Comparison of ENCODE assay signal across 1 mouse cellular context in the genomic region with DNA sequence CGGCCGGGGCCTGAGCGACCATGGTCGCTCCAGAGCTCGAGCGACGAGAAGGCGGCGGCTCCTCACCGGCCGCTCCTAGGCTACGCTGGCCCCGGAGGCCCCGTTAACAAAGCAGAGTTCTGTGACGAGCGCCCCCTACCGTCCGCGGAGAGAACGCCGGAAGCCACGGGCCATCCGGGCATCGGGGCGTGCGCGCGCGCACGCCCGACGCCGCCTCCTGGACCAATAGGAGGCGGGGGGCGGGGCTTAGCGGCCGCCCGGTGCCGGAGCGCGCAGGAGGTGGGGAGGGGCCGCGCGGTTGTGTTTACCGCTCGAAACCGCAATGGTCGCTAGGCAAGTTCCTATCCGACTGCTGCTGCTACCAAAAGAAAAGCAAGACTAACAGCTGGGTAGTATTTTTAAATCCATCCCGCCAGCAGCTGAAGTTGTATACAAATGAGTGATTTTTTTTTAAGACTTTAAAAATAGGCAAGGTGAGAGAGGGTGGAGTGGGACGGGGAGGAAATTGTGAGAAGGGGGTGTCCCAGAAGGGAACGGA.
TF ChIP-seq lines count a peak whose summit lies in the region.

A gene (minus strand): TSS at position 155 of the 538 bp plus-strand sequence.

TF ChIP-seq in CH12.LX, 34 proteins besides CTCF, POLR2A, EP300 and RAD21 (continued from another document):
- TF ChIP-seq BHLHE40 (IDR thresholded peaks at IDR 0.05; ENCODE audit: low read depth, low read length) (peak; percentile 72), CHD2 (IDR thresholded peaks at IDR 0.05; ENCODE audit: low read length) (no peak; the same call in 1 of the 2 replicates), USF1 (IDR thresholded peaks at IDR 0.05; ENCODE audit: low read depth, low read length) (no peak), CHD1 (IDR thresholded peaks at IDR 0.05; ENCODE audit: low read depth, low read length) (no peak), USF2 (conservative IDR thresholded peaks at IDR 0.05; ENCODE audit: low read depth, low read length) (no peak), UBTF (IDR thresholded peaks at IDR 0.05; ENCODE audit: low read depth, low read length) (0 out of 2 replicates have a peak, but pooled peaks have one; percentile 74), E2F4 (IDR thresholded peaks at IDR 0.05; ENCODE audit: insufficient replicate concordance, low read depth, low read length) (peak; percentile 68; the same call in 1 of the 2 replicates), MEF2A (IDR thresholded peaks at IDR 0.05; ENCODE audit: borderline replicate concordance, low read depth, low read length) (peak; percentile 97), ZC3H11A (IDR thresholded peaks at IDR 0.05; ENCODE audit: low read depth, low read length) (no peak), IRF4 (IDR thresholded peaks at IDR 0.05; ENCODE audit: low read depth, low read length) (peak; percentile 82), MAFK (IDR thresholded peaks at IDR 0.05; ENCODE audit: insufficient replicate concordance, low read length) (no peak), HCFC1 (IDR thresholded peaks at IDR 0.05; ENCODE audit: low read depth, low read length) (peak; percentile 71), SIN3A (IDR thresholded peaks at IDR 0.05; ENCODE audit: low read length) (peak; percentile 96), POLR2AphosphoS2 (IDR thresholded peaks at IDR 0.05; ENCODE audit: low read depth, low read length) (no peak; the same call in 1 of the 2 replicates)
